8 mouse cellular contexts compared by ENCODE assay signal in the genomic region with DNA sequence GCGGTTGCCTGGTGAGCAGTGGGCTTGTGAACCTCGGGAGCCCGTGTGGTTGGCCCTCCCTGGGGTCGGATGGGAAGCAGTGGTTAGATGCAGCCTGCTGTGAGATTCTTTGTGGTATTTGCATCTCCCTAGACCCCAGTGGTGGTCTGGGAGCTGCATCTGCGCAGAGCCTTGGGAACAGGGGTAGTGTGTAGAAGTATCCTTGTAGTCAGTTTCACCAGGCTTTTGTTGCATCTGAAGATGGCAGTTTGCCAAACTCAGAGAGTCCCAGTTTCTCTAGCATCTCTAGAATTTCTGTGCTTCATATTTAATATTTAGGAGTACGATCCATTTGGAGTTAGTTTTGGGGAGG. TPM values are rescaled to one million over a fixed set of nuclear protein-coding genes. Genes with fewer than 3 reads are reported as not detected.
DNase-seq lines count a peak whose midpoint lies in the region; ATAC-seq and TF ChIP-seq lines count a peak whose summit lies in the region.

No protein-coding gene starts in this region.

- H3K4me1 ChIP-seq in heart, embryonic 16.5 days (ENCODE audit: control insufficient read depth, insufficient read depth, low read length): peaks cover 3% of the 10 kb centered on the region; the same call in 1 of the 2 replicates
- no peaks in the 10 kb centered on the region; the same call in 1 of the 2 replicates for H3K4me1 ChIP-seq in hindbrain, embryonic 11.5 days (replicated peaks; ENCODE audit: control insufficient read depth, insufficient read depth, low read length)
- peaks cover 2% of the 10 kb centered on the region; the same call in 1 of the 2 replicates for H3K4me1 ChIP-seq in midbrain, embryonic 11.5 days (ENCODE audit: control insufficient read depth, insufficient read depth, low read length)

- CTCF ChIA-PET in Patski (lab: Charles Lee): no interaction called here

- H3K27ac ChIP-seq in heart, embryonic 16.5 days (ENCODE audit: low read length): peak overlapping the region; percentile 65
- 0 out of 2 replicates have a peak overlapping the region, but pooled peaks have one; percentile 31 for H3K27ac ChIP-seq in hindbrain, embryonic 11.5 days (ENCODE audit: low read depth, low read length)
- no peak overlapping the region for H3K27ac ChIP-seq in midbrain, embryonic 11.5 days (ENCODE audit: low read depth, low read length)

- H3K9ac ChIP-seq in heart, embryonic 16.5 days (ENCODE audit: low read length): peak overlapping the region; percentile 86
- peak overlapping the region; percentile 59 for H3K9ac ChIP-seq in hindbrain, embryonic 11.5 days (ENCODE audit: low read depth, low read length)
- peak overlapping the region; percentile 64 for H3K9ac ChIP-seq in midbrain, embryonic 11.5 days (ENCODE audit: low read length)

- peak overlapping the region; percentile 61 for H3K4me2 ChIP-seq in heart, embryonic 16.5 days (ENCODE audit: low read depth, low read length)
- H3K4me2 ChIP-seq in hindbrain, embryonic 11.5 days (replicated peaks; ENCODE audit: low read depth, low read length): peak overlapping the region; percentile 42
- peak overlapping the region; percentile 48 for H3K4me2 ChIP-seq in midbrain, embryonic 11.5 days

- 13% methylated on average over 6 of the region's 6 CpGs for WGBS in heart, embryonic 16.5 days
- 13% methylated on average over 6 of the region's 6 CpGs for WGBS in hindbrain, embryonic 11.5 days
- 17% methylated on average over 6 of the region's 6 CpGs for WGBS in midbrain, embryonic 11.5 days

- in situ Hi-C loops in Patski (cut with MboI; ENCODE audit: low pct_unique_long_range_greater_than_20kb): no loop called here

- H3K4me3 ChIP-seq in heart, embryonic 16.5 days (ENCODE audit: low read length): peak overlapping the region; percentile 74
- H3K4me3 ChIP-seq in hindbrain, embryonic 11.5 days (ENCODE audit: low read depth, low read length): peak overlapping the region; percentile 48
- H3K4me3 ChIP-seq in midbrain, embryonic 11.5 days (ENCODE audit: low read depth, low read length): peak overlapping the region; percentile 40

- H3K36me3 ChIP-seq in heart, embryonic 16.5 days (ENCODE audit: control insufficient read depth, insufficient read depth): no peaks in the 10 kb centered on the region
- H3K36me3 ChIP-seq in hindbrain, embryonic 11.5 days (ENCODE audit: control insufficient read depth, insufficient read depth, low read length): no peaks in the 10 kb centered on the region
- H3K36me3 ChIP-seq in midbrain, embryonic 11.5 days (ENCODE audit: control insufficient read depth, insufficient read depth, low read length): peaks cover 5% of the 10 kb centered on the region; the same call in 1 of the 2 replicates

- no peaks in the 10 kb centered on the region for H3K27me3 ChIP-seq in heart, embryonic 16.5 days (ENCODE audit: control insufficient read depth, insufficient read depth, low read length)
- no peaks in the 10 kb centered on the region for H3K27me3 ChIP-seq in Patski
- no peaks in the 10 kb centered on the region for H3K27me3 ChIP-seq in hindbrain, embryonic 11.5 days (ENCODE audit: control insufficient read depth, insufficient read depth, low read length)
- H3K27me3 ChIP-seq in midbrain, embryonic 11.5 days (ENCODE audit: control insufficient read depth, insufficient read depth, low read length): no peaks in the 10 kb centered on the region

- ATAC-seq in heart, embryonic 16.5 days (replicated peaks; ENCODE audit: extremely low read depth, insufficient read depth, low FRiP score): peak; percentile 45; the same call in 1 of the 2 replicates
- ATAC-seq in Patski: peak; percentile 24
- ATAC-seq in hindbrain, embryonic 11.5 days (ENCODE audit: low FRiP score): peak; percentile 94
- peak; percentile 93 for ATAC-seq in midbrain, embryonic 11.5 days (ENCODE audit: low FRiP score)

- no peak for TF ChIP-seq CTCF in Patski (IDR thresholded peaks at IDR 0.05)

- DNase-seq in heart, postnatal 4 days: no peak
- DNase-seq in Patski (ENCODE audit: low read depth, low spot score): no peak
- no peak for DNase-seq in hindbrain, embryonic 11.5 days (ENCODE audit: low spot score)
- DNase-seq in midbrain, embryonic 11.5 days (ENCODE audit: low spot score, missing footprints): no peak
- no peak for DNase-seq in urinary bladder, adult 2 months (ENCODE audit: low spot score)
- DNase-seq in thymus, postnatal 14 days: no peak
- no peak for DNase-seq in retina, postnatal 1 day

- POLR2A ChIA-PET in Patski (lab: Charles Lee): no interaction called here

- no peaks in the 10 kb centered on the region for H3K9me3 ChIP-seq in heart, embryonic 16.5 days (replicated peaks; ENCODE audit: control insufficient read depth, low read length)
- no peaks in the 10 kb centered on the region for H3K9me3 ChIP-seq in hindbrain, embryonic 11.5 days (ENCODE audit: control insufficient read depth, low read length)
- no peaks in the 10 kb centered on the region; the same call in 1 of the 2 replicates for H3K9me3 ChIP-seq in midbrain, embryonic 11.5 days (ENCODE audit: control insufficient read depth, low read length)

RNA-seq across cellular contexts. Expression of a gene that starts 0.3 kb away (rescaled TPM):
- polyA plus RNA-seq in heart, embryonic 16.5 days (2015; fragmentation: Nextera tagmentation; extraction: Ambion mirVana): 3.6 and 4.5 TPM in 2 replicates
- 1 to 10 TPM; 2.8 to 3.4 TPM for total RNA-seq in heart, postnatal 4 days (2021)
- 0.89 TPM for polyA plus RNA-seq in Patski (2021)
- 6.3 and 10.6 TPM in 2 replicates for polyA plus RNA-seq in hindbrain, embryonic 11.5 days (2014; fragmentation: Nextera tagmentation; extraction: Ambion mirVana)
- 5.1 and 6.6 TPM in 2 replicates for polyA plus RNA-seq in midbrain, embryonic 11.5 days (2014; fragmentation: Nextera tagmentation; extraction: Ambion mirVana)
- polyA plus RNA-seq in urinary bladder, adult 2 months (2012; rRNA removed): 2.8 and 4.5 TPM in 2 replicates

Comparison
In these comparisons a context has a peak if more than half of its experiments do, and no peak if none do; other contexts are left out.
1. ATAC-seq: peak in every context shown above with its lines; median percentile 94 in hindbrain, embryonic 11.5 days; 93 in midbrain, embryonic 11.5 days; 45 in heart, embryonic 16.5 days; 24 in Patski.